Mouse (Mus musculus): ENCODE results near the gene Aoc3. TPM values are rescaled to one million over a fixed set of nuclear protein-coding genes. Genes with fewer than 3 reads are reported as not detected.

Aoc3 gene
- polyA plus RNA-seq (2012; rRNA removed), result 0.30 and 0.49 TPM in 2 replicates

- no peak for TF ChIP-seq CTCF (IDR thresholded peaks at IDR 0.05; ENCODE audit: borderline replicate concordance, extremely low read depth, insufficient read depth, insufficient read length)
- no peak for TF ChIP-seq POLR2A (IDR thresholded peaks at IDR 0.05; ENCODE audit: borderline replicate concordance, extremely low read depth, insufficient read depth, insufficient read length, poor library complexity, severe bottlenecking)
Measured at GRCm38 (mm10) chr11:101330371-101330924, at the start of gene Aoc3. Aoc3 (plus strand) TSS chr11:101330605.

GRCm38 (mm10) chr11:101280837-101281236 lies 49.6 kb upstream of the Aoc3 start:
- TF ChIP-seq CTCF (IDR thresholded peaks at IDR 0.05; ENCODE audit: borderline replicate concordance, extremely low read depth, insufficient read depth, insufficient read length) (no peak), POLR2A (IDR thresholded peaks at IDR 0.05; ENCODE audit: borderline replicate concordance, extremely low read depth, insufficient read depth, insufficient read length, poor library complexity, severe bottlenecking) (no peak)

More at GRCm38 (mm10) chr11:101330371-101330924, at the start of gene Aoc3:
- DNase-seq (ENCODE audit: low read depth), result no peak

GRCm38 (mm10) chr11:101282896-101283295 lies 47.5 kb upstream of the Aoc3 start:
- TF ChIP-seq POLR2A (IDR thresholded peaks at IDR 0.05; ENCODE audit: borderline replicate concordance, extremely low read depth, insufficient read depth, insufficient read length, poor library complexity, severe bottlenecking) (no peak), CTCF (IDR thresholded peaks at IDR 0.05; ENCODE audit: borderline replicate concordance, extremely low read depth, insufficient read depth, insufficient read length) (no peak)
- peak; percentile 27 for DNase-seq (ENCODE audit: low read depth)

More at GRCm38 (mm10) chr11:101280837-101281236, 49.6 kb upstream of the Aoc3 start:
- no peak for DNase-seq (ENCODE audit: low read depth)

GRCm38 (mm10) chr11:101283805-101284204 lies 46.6 kb upstream of the Aoc3 start:
- no peak for TF ChIP-seq POLR2A (IDR thresholded peaks at IDR 0.05; ENCODE audit: borderline replicate concordance, extremely low read depth, insufficient read depth, insufficient read length, poor library complexity, severe bottlenecking)
- no peak for TF ChIP-seq CTCF (IDR thresholded peaks at IDR 0.05; ENCODE audit: borderline replicate concordance, extremely low read depth, insufficient read depth, insufficient read length)
- DNase-seq (ENCODE audit: low read depth), result no peak

GRCm38 (mm10) chr11:101287306-101287705 lies 43.1 kb upstream of the Aoc3 start:
- no peak for DNase-seq (ENCODE audit: low read depth)
- TF ChIP-seq POLR2A (IDR thresholded peaks at IDR 0.05; ENCODE audit: borderline replicate concordance, extremely low read depth, insufficient read depth, insufficient read length, poor library complexity, severe bottlenecking) (no peak), CTCF (IDR thresholded peaks at IDR 0.05; ENCODE audit: borderline replicate concordance, extremely low read depth, insufficient read depth, insufficient read length) (no peak)

- no peak for TF ChIP-seq POLR2A (IDR thresholded peaks at IDR 0.05; ENCODE audit: borderline replicate concordance, extremely low read depth, insufficient read depth, insufficient read length, poor library complexity, severe bottlenecking)
- TF ChIP-seq CTCF (IDR thresholded peaks at IDR 0.05; ENCODE audit: borderline replicate concordance, extremely low read depth, insufficient read depth, insufficient read length), result no peak
- DNase-seq (ENCODE audit: low read depth), result no peak
Measured at GRCm38 (mm10) chr11:101291231-101291630, 39.2 kb upstream of the Aoc3 start.

- no peak for DNase-seq (ENCODE audit: low read depth)
- TF ChIP-seq CTCF (IDR thresholded peaks at IDR 0.05; ENCODE audit: borderline replicate concordance, extremely low read depth, insufficient read depth, insufficient read length) (no peak), POLR2A (IDR thresholded peaks at IDR 0.05; ENCODE audit: borderline replicate concordance, extremely low read depth, insufficient read depth, insufficient read length, poor library complexity, severe bottlenecking) (no peak)
Measured at GRCm38 (mm10) chr11:101295191-101295590, 35.2 kb upstream of the Aoc3 start.

- TF ChIP-seq POLR2A (IDR thresholded peaks at IDR 0.05; ENCODE audit: borderline replicate concordance, extremely low read depth, insufficient read depth, insufficient read length, poor library complexity, severe bottlenecking), result no peak
- TF ChIP-seq CTCF (IDR thresholded peaks at IDR 0.05; ENCODE audit: borderline replicate concordance, extremely low read depth, insufficient read depth, insufficient read length), result peak; percentile 5; the same call in 1 of the 2 replicates
- no peak for DNase-seq (ENCODE audit: low read depth)
Measured at GRCm38 (mm10) chr11:101300881-101301280, 29.5 kb upstream of the Aoc3 start.

GRCm38 (mm10) chr11:101301299-101302003 lies 29.0 kb upstream of the Aoc3 start:
- no peak for DNase-seq (ENCODE audit: low read depth)
- TF ChIP-seq CTCF (IDR thresholded peaks at IDR 0.05; ENCODE audit: borderline replicate concordance, extremely low read depth, insufficient read depth, insufficient read length) (no peak), POLR2A (IDR thresholded peaks at IDR 0.05; ENCODE audit: borderline replicate concordance, extremely low read depth, insufficient read depth, insufficient read length, poor library complexity, severe bottlenecking) (no peak)

GRCm38 (mm10) chr11:101302004-101302798 lies 28.2 kb upstream of the Aoc3 start, which contains the start of gene Becn1:
Becn1 (minus strand) TSS chr11:101302286.
- DNase-seq (ENCODE audit: low read depth), result peak; percentile 98
- TF ChIP-seq CTCF (IDR thresholded peaks at IDR 0.05; ENCODE audit: borderline replicate concordance, extremely low read depth, insufficient read depth, insufficient read length) (peak; percentile 98), POLR2A (IDR thresholded peaks at IDR 0.05; ENCODE audit: borderline replicate concordance, extremely low read depth, insufficient read depth, insufficient read length, poor library complexity, severe bottlenecking) (peak; percentile 39; the same call in 1 of the 2 replicates)

- DNase-seq (ENCODE audit: low read depth), result no peak
- TF ChIP-seq CTCF (IDR thresholded peaks at IDR 0.05; ENCODE audit: borderline replicate concordance, extremely low read depth, insufficient read depth, insufficient read length) (no peak), POLR2A (IDR thresholded peaks at IDR 0.05; ENCODE audit: borderline replicate concordance, extremely low read depth, insufficient read depth, insufficient read length, poor library complexity, severe bottlenecking) (no peak)
Measured at GRCm38 (mm10) chr11:101307744-101308143, 22.7 kb upstream of the Aoc3 start.

All from brain, embryonic 14.5 days (tissue).